Comparison of ENCODE assay signal across 22 mouse cellular contexts in the genomic region with DNA sequence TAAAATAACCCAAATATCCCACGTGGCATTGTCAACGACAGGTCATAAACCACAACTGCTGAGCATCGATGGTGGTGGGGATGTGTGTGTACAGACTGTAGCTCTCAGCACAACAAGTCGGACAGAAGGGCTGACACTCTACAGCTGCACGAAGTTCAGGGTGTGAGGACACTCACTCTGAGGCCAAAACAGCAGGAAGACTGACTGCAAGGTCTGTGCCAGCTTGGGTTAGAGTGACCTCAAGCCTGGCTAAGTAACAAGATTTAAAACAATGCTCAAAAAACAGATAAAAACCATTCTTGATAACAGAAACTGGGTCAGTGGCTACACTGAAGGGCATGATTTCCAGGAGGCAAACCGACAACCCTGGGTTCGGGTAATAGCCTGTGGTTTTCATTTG. TPM values are rescaled to one million over a fixed set of nuclear protein-coding genes. Genes with fewer than 3 reads are reported as not detected.
DNase-seq lines count a peak whose midpoint lies in the region; ATAC-seq and TF ChIP-seq lines count a peak whose summit lies in the region.
"Had no signal": no experiment of that assay in that cellular context is flagged by ENCODE, and none has a peak within 500 bp of the region (broad histone marks: within the 10 kb centered on the region; RNA-seq: fewer than 3 reads in every experiment).

No protein-coding gene starts in this region.

- TF ChIP-seq POLR2A in testis, adult 2 months (IDR thresholded peaks at IDR 0.05; ENCODE audit: control insufficient read depth, low read depth, low read length): peak; percentile 29; the same call in 1 of the 2 replicates

- H3K27me3 ChIP-seq in forebrain, embryonic 11.5 days (ENCODE audit: control insufficient read depth, insufficient read depth, low read length): no peaks in the 10 kb centered on the region
- H3K27me3 ChIP-seq in forebrain, embryonic 14.5 days (replicated peaks; ENCODE audit: control insufficient read depth, insufficient read depth, low read length): no peaks in the 10 kb centered on the region
- H3K27me3 ChIP-seq in testis, adult 2 months (ENCODE audit: control insufficient read depth, insufficient read depth, low read length): no peaks in the 10 kb centered on the region
- H3K27me3 ChIP-seq: CH12.LX, Patski had no signal

- H3K9me3 ChIP-seq in forebrain, embryonic 11.5 days (ENCODE audit: control insufficient read depth, low read length): no peaks in the 10 kb centered on the region
- H3K9me3 ChIP-seq in forebrain, embryonic 14.5 days (replicated peaks; ENCODE audit: control insufficient read depth, low read length): no peaks in the 10 kb centered on the region
- H3K9me3 ChIP-seq: G1E had no signal

- 0 out of 2 replicates have a peak, but pooled peaks cover 4% of the 10 kb centered on the region for H3K4me1 ChIP-seq in forebrain, embryonic 11.5 days (replicated peaks; ENCODE audit: control insufficient read depth, insufficient read depth, low read length)
- peaks cover 10% of the 10 kb centered on the region for H3K4me1 ChIP-seq in forebrain, embryonic 14.5 days (ENCODE audit: control insufficient read depth, insufficient read depth, low read length)
- no peaks in the 10 kb centered on the region for H3K4me1 ChIP-seq in testis, adult 2 months (ENCODE audit: control insufficient read depth, insufficient read depth, low read length)

- no peak overlapping the region for H3K9ac ChIP-seq in forebrain, embryonic 11.5 days (ENCODE audit: low read length)
- no peak overlapping the region for H3K9ac ChIP-seq in forebrain, embryonic 14.5 days (ENCODE audit: low read length)

- H3K36me3 ChIP-seq in forebrain, embryonic 11.5 days (ENCODE audit: control insufficient read depth, insufficient read depth, low read length): peaks cover 4% of the 10 kb centered on the region; the same call in 1 of the 2 replicates
- peaks cover 34% of the 10 kb centered on the region for H3K36me3 ChIP-seq in forebrain, embryonic 14.5 days (ENCODE audit: control insufficient read depth, insufficient read depth, low read length)
- H3K36me3 ChIP-seq in testis, adult 2 months (ENCODE audit: control insufficient read depth, insufficient read depth, low read length): 0 out of 2 replicates have a peak, but pooled peaks cover 2% of the 10 kb centered on the region

- H3K4me2 ChIP-seq in forebrain, embryonic 11.5 days (ENCODE audit: low read depth, low read length, severe bottlenecking): no peak overlapping the region
- no peak overlapping the region for H3K4me2 ChIP-seq in forebrain, embryonic 14.5 days (ENCODE audit: low read length)

- 93% methylated on average over 7 of the region's 7 CpGs for WGBS in forebrain, embryonic 11.5 days
- WGBS in forebrain, embryonic 14.5 days: 97% methylated on average over 7 of the region's 7 CpGs

- H3K4me3 ChIP-seq in forebrain, embryonic 11.5 days (ENCODE audit: low read depth, low read length): no peak overlapping the region
- H3K4me3 ChIP-seq in forebrain, embryonic 14.5 days (ENCODE audit: low read depth, low read length): no peak overlapping the region
- no peak overlapping the region for H3K4me3 ChIP-seq in testis, adult 2 months (ENCODE audit: control insufficient read depth, low read depth, low read length)

- ATAC-seq in forebrain, embryonic 11.5 days (replicated peaks; ENCODE audit: low FRiP score): no peak
- ATAC-seq in forebrain, embryonic 14.5 days: no peak
- ATAC-seq: activated CD4-positive, CD25-positive, alpha-beta regulatory T cell, adult 4 months; CD4-positive, CD25-positive, alpha-beta regulatory T cell, adult 4 months; Patski had no signal

- no peak for TF ChIP-seq CTCF in testis, adult 2 months (IDR thresholded peaks at IDR 0.05; ENCODE audit: control insufficient read depth, insufficient read depth, insufficient replicate concordance, low read depth, low read length)

- peak; percentile 22 for DNase-seq in forebrain, embryonic 11.5 days (ENCODE audit: low spot score)
- DNase-seq in forebrain, embryonic 14.5 days (ENCODE audit: low spot score): no peak
- peak; percentile 57 for DNase-seq in heart, adult 11 months
- no peak for DNase-seq in heart, postnatal 14 days
- peak; percentile 55 for DNase-seq in ovary, adult 18-20 months (ENCODE audit: low spot score)
- no peak for DNase-seq in ovary, postnatal 10 days (ENCODE audit: low spot score)
- DNase-seq in testis, postnatal 14 days (ENCODE audit: low spot score): no peak
- DNase-seq: adrenal gland, adult 2 months; adrenal gland, adult 8-10 months; adrenal gland, postnatal 10 days; adrenal gland, postnatal 14 days; adrenal gland, postnatal 25 days; adrenal gland, postnatal 36 days; B cell, adult 2 months; cerebellum, adult 11 months; cerebellum, adult 11-12 months had no signal

- H3K27ac ChIP-seq in forebrain, embryonic 11.5 days (ENCODE audit: low read depth, low read length): no peak overlapping the region
- no peak overlapping the region for H3K27ac ChIP-seq in forebrain, embryonic 14.5 days (ENCODE audit: low read depth, low read length)
- H3K27ac ChIP-seq in testis, adult 2 months (ENCODE audit: control insufficient read depth, insufficient read depth, low read depth, low read length): 0 out of 2 replicates have a peak overlapping the region, but pooled peaks have one; percentile 27

- intact Hi-C loops in heart, postnatal 14 days (cut with DNase I): no loop called here

RNA-seq across cellular contexts. Expression of gene Ptrhd1, which starts 3.7 kb away (rescaled TPM):
- 6.0 and 6.5 TPM in 2 replicates for polyA plus RNA-seq in forebrain, embryonic 11.5 days (2014; fragmentation: Nextera tagmentation; extraction: Ambion mirVana)
- 5.7 and 6.2 TPM in 2 replicates for polyA plus RNA-seq in forebrain, embryonic 14.5 days (2014; fragmentation: Nextera tagmentation; extraction: Ambion mirVana)
- 1 to 10 TPM; 4.3 to 4.6 TPM for total RNA-seq in heart, postnatal 14 days (2021)
- polyA plus RNA-seq in testis, adult 2 months (2012; rRNA removed): 2.0 and 2.7 TPM in 2 replicates

RNA-seq across cellular contexts. Expression of gene Cenpo, which starts 3.9 kb away (rescaled TPM):
- polyA plus RNA-seq in forebrain, embryonic 11.5 days (2014; fragmentation: Nextera tagmentation; extraction: Ambion mirVana): 21.0 and 24.8 TPM in 2 replicates
- polyA plus RNA-seq in forebrain, embryonic 14.5 days (2014; fragmentation: Nextera tagmentation; extraction: Ambion mirVana): 8.9 and 11.0 TPM in 2 replicates
- total RNA-seq in heart, postnatal 14 days (2021): 1 to 10 TPM; 3.3 to 3.4 TPM
- polyA plus RNA-seq in testis, adult 2 months (2012; rRNA removed): 33.0 and 36.5 TPM in 2 replicates

Comparison
In these comparisons a context has a peak if more than half of its experiments do, and no peak if none do; other contexts are left out.
1. DNase-seq: peak in forebrain, embryonic 11.5 days (single experiment), heart, adult 11 months (single experiment) and ovary, adult 18-20 months (single experiment); none in forebrain, embryonic 14.5 days (single experiment), heart, postnatal 14 days (0 of 2), ovary, postnatal 10 days (single experiment) and testis, postnatal 14 days (single experiment).